Mouse (Mus musculus) heart, embryonic 13.5 days (tissue): ENCODE measurements around the gene Nyap1. TPM values are rescaled to one million over a fixed set of nuclear protein-coding genes. Genes with fewer than 3 reads are reported as not detected.

Experiments
- ATAC-seq: fragments of 200-750 bp; cut with Nextera tagmentation; 2 replicates; pipeline ENCODE4 v1.8.0; 2017; ENCODE audit warnings: moderate TSS enrichment; ENCODE audit not compliant: insufficient number of reproducible peaks, low FRiP score, low TSS enrichment; ENCODE audit errors: extremely low read depth
- H3K27ac ChIP-seq: fragments of 300-500 bp; sonication (generic); replicated peaks from 2 replicates; pipeline ENCODE4 v1.5.1; 2015; ENCODE audit warnings: moderate library complexity, mild to moderate bottlenecking, inconsistent platforms
- H3K27me3 ChIP-seq: fragments of 300-500 bp; sonication (generic); replicated peaks from 2 replicates; pipeline ENCODE4 v1.6.1; 2015; ENCODE audit warnings: mild to moderate bottlenecking, inconsistent platforms
- H3K36me3 ChIP-seq: fragments of 300-500 bp; sonication (generic); 2 replicates; pipeline ENCODE4 v1.6.1; 2015; ENCODE audit warnings: mild to moderate bottlenecking, inconsistent platforms
- H3K4me1 ChIP-seq: fragments of 300-500 bp; sonication (generic); 2 replicates; pipeline ENCODE4 v1.6.1; 2015; ENCODE audit warnings: inconsistent platforms
- H3K4me2 ChIP-seq: fragments of 300-500 bp; sonication (generic); 2 replicates; pipeline ENCODE4 v1.6.1; 2015; ENCODE audit warnings: inconsistent platforms, mild to moderate bottlenecking, moderate library complexity
- H3K4me3 ChIP-seq: fragments of 300-500 bp; sonication (generic); 2 replicates; pipeline ENCODE4 v1.5.1; 2015; ENCODE audit warnings: moderate library complexity, mild to moderate bottlenecking, inconsistent platforms
- H3K9ac ChIP-seq: fragments of 300-500 bp; sonication (generic); 2 replicates; pipeline ENCODE4 v1.6.1; 2015; ENCODE audit warnings: inconsistent platforms, mild to moderate bottlenecking, moderate library complexity
- H3K9me3 ChIP-seq: fragments of 300-500 bp; sonication (generic); 2 replicates; pipeline ENCODE4 v1.6.1; 2016; ENCODE audit warnings: inconsistent platforms
- WGBS: fragments of 180-500 bp; shearing (Covaris S2); methylation state at CpG from one replicate; pipeline ENCODE4 v1.1.7; 2015; ENCODE audit warnings: mixed read lengths; 5-methylcytosine and 5-hydroxymethylcytosine counted together
- polyA plus RNA-seq: library from polyadenylated mRNA; unstranded; fragments of >200 nt; fragmentation: Nextera tagmentation; extraction: Ambion mirVana; gene quantifications from 2 replicates; pipeline ENCODE4 v1.2.1, GENCODE M21; 2015

Gene Nyap1
- polyA plus RNA-seq, 1 experiment from 2014 or later = 1.5 TPM

- no peak for ATAC-seq
- peaks cover 21% of the 10 kb centered on the region for H3K4me1 ChIP-seq
- H3K27ac ChIP-seq = peak overlapping the region; percentile 34; the same call in 1 of the 2 replicates
- no peak overlapping the region for H3K4me3 ChIP-seq
- no peaks in the 10 kb centered on the region for H3K9me3 ChIP-seq
- WGBS = 60% methylated on average over 8 of the region's 8 CpGs
- no peaks in the 10 kb centered on the region for H3K36me3 ChIP-seq
- H3K4me2 ChIP-seq = no peak overlapping the region
- peaks cover 10% of the 10 kb centered on the region for H3K27me3 ChIP-seq
- no peak overlapping the region for H3K9ac ChIP-seq
These were observed 23.2 kb downstream of the Nyap1 start for GRCm38 (mm10) chr5:137718020-137718790.

- Histone ChIP-seq H3K4me1 (peaks cover 19% of the 10 kb centered on the region), H3K4me2 (no peak overlapping the region), H3K27ac (no peak overlapping the region), H3K9me3 (no peaks in the 10 kb centered on the region), H3K9ac (no peak overlapping the region), H3K36me3 (no peaks in the 10 kb centered on the region), H3K27me3 (no peaks in the 10 kb centered on the region), H3K4me3 (no peak overlapping the region)
- no peak for ATAC-seq
- 68% methylated on average over 8 of the region's 8 CpGs for WGBS
These were observed 25.7 kb downstream of the Nyap1 start for GRCm38 (mm10) chr5:137715685-137716084.

- Histone ChIP-seq H3K4me1 (peaks cover 4% of the 10 kb centered on the region), H3K9ac (no peak overlapping the region), H3K27ac (no peak overlapping the region), H3K36me3 (no peaks in the 10 kb centered on the region), H3K4me3 (no peak overlapping the region), H3K27me3 (no peaks in the 10 kb centered on the region), H3K9me3 (no peaks in the 10 kb centered on the region), H3K4me2 (no peak overlapping the region)
- WGBS = 72% methylated on average over 5 of the region's 5 CpGs
- no peak for ATAC-seq
These were observed 28.0 kb downstream of the Nyap1 start for GRCm38 (mm10) chr5:137713454-137713853.

GRCm38 (mm10) chr5:137706913-137707633 is 34.3 kb downstream of the Nyap1 start:
- H3K27ac ChIP-seq = no peak overlapping the region
- H3K36me3 ChIP-seq = no peaks in the 10 kb centered on the region
- peak overlapping the region; percentile 25; the same call in 1 of the 2 replicates for H3K9ac ChIP-seq
- H3K27me3 ChIP-seq = no peaks in the 10 kb centered on the region
- H3K4me2 ChIP-seq = peak overlapping the region; percentile 22
- 56% methylated on average over 12 of the region's 12 CpGs for WGBS
- H3K4me1 ChIP-seq = peaks cover 10% of the 10 kb centered on the region
- no peaks in the 10 kb centered on the region for H3K9me3 ChIP-seq
- no peak overlapping the region for H3K4me3 ChIP-seq
- ATAC-seq = no peak

GRCm38 (mm10) chr5:137705242-137705641 is 36.2 kb downstream of the Nyap1 start:
- Histone ChIP-seq H3K9me3 (no peaks in the 10 kb centered on the region), H3K4me2 (no peak overlapping the region), H3K27ac (no peak overlapping the region), H3K4me1 (peaks cover 10% of the 10 kb centered on the region), H3K9ac (no peak overlapping the region), H3K4me3 (no peak overlapping the region), H3K27me3 (no peaks in the 10 kb centered on the region), H3K36me3 (no peaks in the 10 kb centered on the region)
- WGBS = 58% methylated on average over 6 of the region's 6 CpGs
- no peak for ATAC-seq

- Histone ChIP-seq H3K36me3 (no peaks in the 10 kb centered on the region), H3K27ac (no peak overlapping the region), H3K4me3 (no peak overlapping the region), H3K4me1 (peaks cover 3% of the 10 kb centered on the region; the same call in 1 of the 2 replicates), H3K27me3 (no peaks in the 10 kb centered on the region), H3K4me2 (no peak overlapping the region), H3K9ac (no peak overlapping the region), H3K9me3 (no peaks in the 10 kb centered on the region)
- no peak for ATAC-seq
- 42% methylated on average over 2 of the region's 2 CpGs for WGBS
These were observed 41.6 kb downstream of the Nyap1 start for GRCm38 (mm10) chr5:137699850-137700249.

GRCm38 (mm10) chr5:137699080-137699479 is 42.3 kb downstream of the Nyap1 start:
- Histone ChIP-seq H3K36me3 (no peaks in the 10 kb centered on the region), H3K4me3 (no peak overlapping the region), H3K9ac (no peak overlapping the region), H3K4me2 (no peak overlapping the region), H3K27ac (no peak overlapping the region), H3K9me3 (no peaks in the 10 kb centered on the region), H3K27me3 (no peaks in the 10 kb centered on the region), H3K4me1 (peaks cover 3% of the 10 kb centered on the region; the same call in 1 of the 2 replicates)
- ATAC-seq = no peak
- 42% methylated on average over 3 of the region's 3 CpGs for WGBS

GRCm38 (mm10) chr5:137695930-137696329 is 45.5 kb downstream of the Nyap1 start:
- Histone ChIP-seq H3K27ac (no peak overlapping the region), H3K4me2 (no peak overlapping the region), H3K4me3 (no peak overlapping the region), H3K9ac (no peak overlapping the region), H3K36me3 (no peaks in the 10 kb centered on the region), H3K27me3 (no peaks in the 10 kb centered on the region), H3K9me3 (no peaks in the 10 kb centered on the region), H3K4me1 (peaks cover 4% of the 10 kb centered on the region)
- 75% methylated on average over 4 of the region's 4 CpGs for WGBS
- ATAC-seq = no peak

GRCm38 (mm10) chr5:137694796-137695195 is 46.6 kb downstream of the Nyap1 start:
- H3K4me3 ChIP-seq = no peak overlapping the region
- no peak for ATAC-seq
- H3K4me1 ChIP-seq = peaks cover 11% of the 10 kb centered on the region
- H3K36me3 ChIP-seq = no peaks in the 10 kb centered on the region
- no peak overlapping the region for H3K27ac ChIP-seq
- WGBS = 85% methylated on average over 3 of the region's 3 CpGs
- H3K4me2 ChIP-seq = no peak overlapping the region
- H3K27me3 ChIP-seq = no peaks in the 10 kb centered on the region
- H3K9ac ChIP-seq = no peak overlapping the region
- no peaks in the 10 kb centered on the region for H3K9me3 ChIP-seq

- Histone ChIP-seq H3K27ac (no peak overlapping the region), H3K27me3 (no peaks in the 10 kb centered on the region), H3K9me3 (no peaks in the 10 kb centered on the region), H3K4me2 (no peak overlapping the region), H3K4me1 (peaks cover 9% of the 10 kb centered on the region; the same call in 1 of the 2 replicates), H3K4me3 (no peak overlapping the region), H3K9ac (no peak overlapping the region), H3K36me3 (no peaks in the 10 kb centered on the region)
- ATAC-seq = no peak
- WGBS = 61% methylated on average over 1 of the region's 1 CpGs
These were observed 49.5 kb downstream of the Nyap1 start for GRCm38 (mm10) chr5:137691881-137692280.

- H3K27ac ChIP-seq = peak overlapping the region; percentile 68
- no peaks in the 10 kb centered on the region for H3K27me3 ChIP-seq
- H3K9ac ChIP-seq = peak overlapping the region; percentile 2; the same call in 1 of the 2 replicates
- no peak for ATAC-seq
- H3K4me1 ChIP-seq = peaks cover 9% of the 10 kb centered on the region
- H3K9me3 ChIP-seq = no peaks in the 10 kb centered on the region
- peak overlapping the region; percentile 41 for H3K4me2 ChIP-seq
- no peaks in the 10 kb centered on the region for H3K36me3 ChIP-seq
- no peak overlapping the region for H3K4me3 ChIP-seq
- WGBS = 28% methylated on average over 9 of the region's 9 CpGs
These were observed 50.9 kb downstream of the Nyap1 start for GRCm38 (mm10) chr5:137690531-137690930.
